Mouse (Mus musculus): ENCODE measurements at regions not wholly inside any gene's neighbourhood (a gene's known extent, or its start where the extent isn't known, plus 50 kb on each side); places are given as distances from the start of the nearest gene placed in this dataset.

GRCm38 (mm10) chr3:143947079-143947937 is 257.7 kb downstream of the Lmo4 start:
- no peak for DNase-seq (ENCODE audit: low read depth)

DNA sequence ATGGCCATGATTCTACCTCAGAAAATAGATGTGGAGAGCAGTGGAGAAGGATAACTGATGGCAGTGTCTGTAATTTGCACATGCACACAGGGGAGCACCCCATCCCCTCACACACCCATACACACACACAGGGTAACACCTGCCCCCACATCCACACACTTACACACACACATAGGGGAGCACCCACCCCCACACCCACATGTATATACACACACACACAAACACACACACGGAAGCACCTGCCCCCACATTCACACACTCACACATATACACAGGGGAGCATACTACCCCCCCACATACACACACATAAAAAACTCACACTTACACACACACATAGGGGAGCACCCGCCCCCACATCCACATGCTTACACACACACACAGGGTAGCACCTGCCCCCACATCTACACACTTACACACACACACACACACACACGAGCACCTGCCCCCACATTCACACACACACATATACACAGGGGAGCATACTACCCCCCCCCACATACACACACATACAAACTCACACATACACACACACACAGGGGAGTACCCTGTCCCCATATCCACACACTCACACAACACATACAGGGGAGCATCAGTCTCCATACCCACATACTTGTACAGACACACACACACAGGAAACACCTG is 265.8 kb downstream of the Lmo4 start:
- no peak for DNase-seq (ENCODE audit: low read depth)

DNA sequence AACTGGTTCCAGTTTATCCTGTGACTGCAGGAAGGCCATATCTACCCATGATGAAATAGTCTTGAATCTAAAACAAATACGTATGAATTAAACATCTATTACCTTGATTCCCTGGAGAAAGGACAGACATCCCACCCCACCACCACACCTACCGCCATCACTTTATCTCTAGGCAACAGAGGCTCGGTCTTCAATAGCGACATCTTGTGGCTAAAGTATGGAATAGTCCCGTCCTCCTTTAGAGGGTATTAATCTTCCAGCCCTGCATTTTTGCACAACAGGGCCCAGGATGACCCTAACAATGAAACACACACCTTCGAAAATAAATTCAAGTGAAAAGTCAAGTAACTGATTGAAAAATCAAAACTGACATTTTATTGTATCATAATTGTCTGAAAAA is 279.7 kb downstream of the Lmo4 start:
- no peak for DNase-seq (ENCODE audit: low read depth)

DNA sequence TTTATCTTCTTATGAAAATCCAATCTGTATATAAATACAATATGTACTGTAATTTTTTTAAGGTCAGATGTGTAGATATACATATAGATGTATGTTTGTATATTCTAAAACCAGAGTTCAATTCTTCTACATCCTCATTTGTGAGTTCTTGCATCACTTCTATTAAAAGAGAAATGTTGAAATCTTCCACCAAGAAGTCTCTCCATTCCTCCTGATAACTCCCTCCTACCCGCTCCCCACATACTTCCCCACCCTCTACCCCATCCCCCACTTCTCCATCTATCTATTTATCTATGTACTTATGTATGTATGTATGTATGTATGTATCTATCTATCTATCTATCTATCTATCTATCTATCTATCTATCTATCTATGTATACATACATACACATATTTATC is 285.3 kb downstream of the Lmo4 start:
- no peak for DNase-seq (ENCODE audit: low read depth)

DNA sequence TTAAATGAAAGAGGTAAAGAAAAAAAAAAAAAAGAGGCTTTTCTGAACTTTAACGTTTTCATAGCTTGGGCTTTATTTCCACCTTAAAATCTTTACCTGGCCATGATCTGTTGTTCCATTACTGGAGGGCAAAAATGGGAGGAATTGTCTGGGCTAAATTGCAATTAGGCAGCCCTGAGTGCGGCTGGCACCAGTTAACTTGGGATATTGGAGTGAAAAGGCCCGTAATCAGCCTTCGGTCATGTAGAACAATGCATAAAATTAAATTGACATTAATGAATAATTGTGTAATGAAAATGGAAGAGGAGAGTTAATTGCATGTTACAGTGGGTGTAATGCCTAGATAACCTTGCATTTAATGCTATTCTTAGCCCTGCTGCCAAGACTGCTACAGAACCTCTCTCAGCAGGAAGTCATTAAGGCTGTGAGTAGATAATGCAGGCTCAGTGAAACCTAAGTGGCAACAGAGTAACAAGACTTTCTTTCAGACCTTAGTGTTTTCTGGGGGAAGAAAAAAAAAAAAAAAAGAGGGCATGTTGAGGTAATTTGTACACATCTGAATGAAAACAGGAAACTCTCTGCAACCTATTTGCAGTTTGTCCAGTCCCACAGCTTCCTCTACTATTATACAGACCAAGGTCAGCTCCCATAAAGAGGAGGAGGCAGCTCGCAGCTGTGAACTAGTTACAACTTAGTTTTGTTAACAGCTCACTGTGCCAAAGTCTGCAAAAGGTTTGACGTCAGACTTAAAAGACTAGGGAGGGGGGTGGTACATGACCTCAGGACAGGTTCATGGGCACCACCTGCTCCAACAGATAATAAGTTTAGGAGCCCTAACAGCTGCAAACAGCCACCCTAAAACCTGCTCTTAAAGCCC is 290.4 kb downstream of the Lmo4 start:
- DNase-seq (ENCODE audit: low read depth) = no peak

DNA sequence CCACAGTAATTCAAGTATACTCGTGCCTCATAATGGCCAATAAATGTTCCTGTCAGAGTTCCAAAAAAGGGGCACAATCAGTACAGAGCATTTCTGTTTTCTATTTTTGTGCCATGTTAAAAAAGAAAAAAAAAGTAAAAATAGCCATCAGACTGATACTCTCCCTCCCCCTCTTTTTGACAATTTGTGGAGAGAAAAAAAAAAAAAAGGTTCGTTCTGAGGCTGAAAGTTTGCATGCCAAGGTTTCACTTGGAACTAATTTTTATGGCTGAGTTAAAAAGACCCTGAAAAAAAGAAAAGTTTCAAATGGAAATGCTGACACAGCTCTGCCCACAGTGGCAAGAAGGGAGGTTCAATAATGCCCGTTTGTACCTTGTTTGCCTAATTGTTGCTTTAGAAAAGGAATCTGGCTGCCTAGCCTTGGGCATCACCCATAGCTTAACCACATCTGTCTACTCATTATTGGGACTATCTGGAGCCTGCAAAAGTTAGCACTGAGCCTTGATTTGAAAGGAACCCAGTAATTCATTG is 291.9 kb downstream of the Lmo4 start:
- no peak for DNase-seq (ENCODE audit: low read depth)

GRCm38 (mm10) chr3:143912433-143912832 is 292.6 kb downstream of the Lmo4 start:
- DNase-seq (ENCODE audit: low read depth) = peak; percentile 52

- DNase-seq (ENCODE audit: low read depth) = no peak
Measured at GRCm38 (mm10) chr3:143909341-143909740, 295.7 kb downstream of the Lmo4 start.

- DNase-seq (ENCODE audit: low read depth) = no peak
Measured at GRCm38 (mm10) chr3:143903421-143903820, 301.6 kb downstream of the Lmo4 start.

- no peak for DNase-seq (ENCODE audit: low read depth)
Measured at GRCm38 (mm10) chr3:143880813-143881212, 324.2 kb downstream of the Lmo4 start.

DNA sequence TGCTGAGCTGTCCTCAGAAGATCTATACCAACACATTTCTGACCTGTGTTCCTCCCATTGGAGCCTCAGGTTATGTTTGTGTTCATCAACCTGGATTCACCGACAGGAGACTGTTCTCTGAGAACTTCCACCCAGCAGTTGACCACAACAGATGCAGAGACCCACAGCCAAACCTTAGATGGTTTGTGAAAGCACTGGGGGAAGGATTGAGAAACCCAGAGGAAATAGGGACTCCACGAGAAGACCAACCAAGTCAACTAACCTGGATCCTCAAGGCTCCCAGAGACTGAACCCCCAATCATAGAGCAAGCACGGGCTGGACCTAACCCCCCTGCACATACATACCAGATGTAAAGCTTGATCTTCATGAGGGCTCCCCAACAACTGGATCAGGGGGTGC is 331.1 kb downstream of the Lmo4 start:
- no peak for DNase-seq (ENCODE audit: low read depth)

GRCm38 (mm10) chr3:143866521-143866920 is 338.5 kb downstream of the Lmo4 start:
- no peak for DNase-seq (ENCODE audit: low read depth)

- DNase-seq (ENCODE audit: low read depth) = no peak
Measured at GRCm38 (mm10) chr3:143865626-143866025, 339.4 kb downstream of the Lmo4 start.

DNA sequence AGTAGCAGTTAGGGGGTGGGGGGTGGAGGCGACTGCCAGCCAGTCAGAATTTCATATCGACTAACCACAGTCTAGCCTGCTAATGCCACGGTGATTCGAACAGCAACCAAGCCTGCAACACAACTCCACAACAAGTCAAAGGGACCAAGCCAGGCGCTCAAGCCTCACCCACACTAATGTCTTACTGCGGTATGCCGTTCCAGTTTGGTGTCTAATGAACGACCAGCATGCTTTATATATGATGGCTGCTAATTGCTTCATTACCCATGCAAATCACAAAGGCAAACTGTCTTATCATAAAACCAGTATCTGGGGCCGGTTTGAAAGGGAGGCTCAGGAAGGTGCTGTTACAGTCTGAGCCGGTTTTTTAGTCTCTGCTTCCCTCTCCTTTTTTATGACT is 340.5 kb downstream of the Lmo4 start:
- DNase-seq (ENCODE audit: low read depth) = peak; percentile 12

- no peak for DNase-seq (ENCODE audit: low read depth)
Measured at GRCm38 (mm10) chr3:143862531-143862930, 342.5 kb downstream of the Lmo4 start.

GRCm38 (mm10) chr3:143861866-143862265 is 343.2 kb downstream of the Lmo4 start:
- no peak for DNase-seq (ENCODE audit: low read depth)

DNA sequence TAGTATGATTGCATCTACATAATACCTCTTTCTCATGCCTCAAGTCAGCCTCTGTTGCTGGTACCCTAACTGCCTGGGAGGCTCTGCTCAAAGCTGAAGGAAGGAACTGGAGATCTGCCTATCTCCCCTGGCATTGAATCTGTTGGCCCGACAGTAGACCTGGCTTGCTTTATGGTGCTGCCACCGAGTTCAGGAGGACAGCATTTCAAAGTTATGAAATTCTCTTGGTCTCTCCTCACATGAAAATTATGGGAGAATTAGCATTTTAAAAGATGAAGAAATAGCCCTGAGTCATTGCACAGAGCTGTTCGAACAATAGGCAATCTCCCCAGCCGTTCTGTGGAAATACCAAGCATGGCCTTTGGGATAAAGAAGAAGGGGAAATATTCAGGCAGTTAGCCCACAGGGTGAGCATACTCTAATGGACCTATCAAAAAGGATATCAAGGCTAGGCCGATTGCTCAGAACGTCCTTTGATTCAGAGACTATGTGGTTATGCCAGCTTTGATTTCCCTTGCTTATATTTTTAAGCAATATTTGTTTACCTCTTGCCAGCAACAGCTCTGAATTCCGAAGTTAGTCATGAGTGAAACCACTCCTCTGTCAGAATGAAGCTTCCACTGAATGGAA is 369.3 kb downstream of the Lmo4 start:
- DNase-seq (ENCODE audit: low read depth) = peak; percentile 74

DNA sequence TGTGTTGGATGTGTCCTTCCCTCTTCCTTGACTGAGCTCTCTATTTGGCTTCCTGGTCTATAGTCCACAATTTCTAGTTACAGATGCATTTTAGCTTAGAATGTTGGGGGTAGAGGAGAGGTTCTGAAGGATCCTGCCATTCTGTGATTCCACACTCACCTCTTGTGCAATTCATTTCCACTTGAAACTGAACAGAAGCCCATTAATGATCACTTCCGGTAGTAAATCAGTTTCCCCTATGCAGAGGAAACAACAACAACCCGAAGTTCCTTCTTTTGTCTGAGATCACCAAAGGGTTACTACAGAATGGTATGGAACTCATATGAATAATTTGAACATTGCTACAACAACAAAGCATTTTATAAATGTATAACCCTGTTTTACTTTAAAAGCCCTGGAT is 370.3 kb downstream of the Lmo4 start:
- no peak for DNase-seq (ENCODE audit: low read depth)

- no peak for DNase-seq (ENCODE audit: low read depth)
Measured at GRCm38 (mm10) chr3:143823395-143823777, 381.6 kb downstream of the Lmo4 start.

- no peak for DNase-seq (ENCODE audit: low read depth)
Measured at GRCm38 (mm10) chr3:143822564-143823394, 382.2 kb downstream of the Lmo4 start.

- DNase-seq (ENCODE audit: low read depth) = no peak
Measured at GRCm38 (mm10) chr3:143807544-143807943, 397.5 kb downstream of the Lmo4 start.

Measured in fibroblast of lung, adult 2 months (primary cell).